Mouse (Mus musculus) testis, postnatal 14 days (tissue): ENCODE results near the gene Meis2.

Source experiments
- DNase-seq: peaks from one replicate; pipeline ENCODE4 v3.0.0; 2021; ENCODE audit warnings: low spot score

The Meis2 gene

GRCm38 (mm10) chr2:116067711-116068110 lies 2.1 kb upstream of the Meis2 start:
- DNase-seq: no peak

- DNase-seq: peak; percentile 62
Measured at GRCm38 (mm10) chr2:116067065-116067497, 1.4 kb upstream of the Meis2 start.

- DNase-seq: no peak
Measured at GRCm38 (mm10) chr2:116066057-116066941, 660 bp upstream of the Meis2 start.

- no peak for DNase-seq
Measured at GRCm38 (mm10) chr2:116065057-116065456, 582 bp downstream of the Meis2 start.

GRCm38 (mm10) chr2:116064521-116064920 lies 1.1 kb downstream of the Meis2 start:
- DNase-seq: no peak

GRCm38 (mm10) chr2:116063819-116064293 lies 1.8 kb downstream of the Meis2 start:
- DNase-seq: no peak

- DNase-seq: no peak
Measured at GRCm38 (mm10) chr2:116062761-116063441, 2.7 kb downstream of the Meis2 start.

- no peak for DNase-seq
Measured at GRCm38 (mm10) chr2:116062251-116062651, 3.4 kb downstream of the Meis2 start.

- no peak for DNase-seq
Measured at GRCm38 (mm10) chr2:116061401-116062021, 4.1 kb downstream of the Meis2 start.

- DNase-seq: no peak
Measured at GRCm38 (mm10) chr2:116060701-116061400, 4.8 kb downstream of the Meis2 start.

GRCm38 (mm10) chr2:116060210-116060609 lies 5.4 kb downstream of the Meis2 start:
- no peak for DNase-seq

- no peak for DNase-seq
Measured at GRCm38 (mm10) chr2:116059661-116060060, 6.0 kb downstream of the Meis2 start.

- no peak for DNase-seq
Measured at GRCm38 (mm10) chr2:116059066-116059465, 6.6 kb downstream of the Meis2 start.

- no peak for DNase-seq
Measured at GRCm38 (mm10) chr2:116058511-116058910, 7.1 kb downstream of the Meis2 start.

GRCm38 (mm10) chr2:116056826-116057225 lies 8.8 kb downstream of the Meis2 start:
- no peak for DNase-seq

GRCm38 (mm10) chr2:116055686-116056620 lies 9.7 kb downstream of the Meis2 start:
- no peak for DNase-seq

- no peak for DNase-seq
Measured at GRCm38 (mm10) chr2:116053931-116054330, 11.7 kb downstream of the Meis2 start.

- DNase-seq: no peak
Measured at GRCm38 (mm10) chr2:116052688-116053421, 12.8 kb downstream of the Meis2 start.

GRCm38 (mm10) chr2:116051906-116052614 lies 13.6 kb downstream of the Meis2 start:
- DNase-seq: no peak
